Mouse (Mus musculus): Measurements from ENCODE around the gene Tpi1. TPM values are rescaled to one million over a fixed set of nuclear protein-coding genes. Genes with fewer than 3 reads are reported as not detected.
A peak's percentile ranks its signal among the peaks of the same experiment; 100 is the strongest.

The Tpi1 gene
- polyA plus RNA-seq, 1 experiment from 2014 or later: 461 TPM

DNA sequence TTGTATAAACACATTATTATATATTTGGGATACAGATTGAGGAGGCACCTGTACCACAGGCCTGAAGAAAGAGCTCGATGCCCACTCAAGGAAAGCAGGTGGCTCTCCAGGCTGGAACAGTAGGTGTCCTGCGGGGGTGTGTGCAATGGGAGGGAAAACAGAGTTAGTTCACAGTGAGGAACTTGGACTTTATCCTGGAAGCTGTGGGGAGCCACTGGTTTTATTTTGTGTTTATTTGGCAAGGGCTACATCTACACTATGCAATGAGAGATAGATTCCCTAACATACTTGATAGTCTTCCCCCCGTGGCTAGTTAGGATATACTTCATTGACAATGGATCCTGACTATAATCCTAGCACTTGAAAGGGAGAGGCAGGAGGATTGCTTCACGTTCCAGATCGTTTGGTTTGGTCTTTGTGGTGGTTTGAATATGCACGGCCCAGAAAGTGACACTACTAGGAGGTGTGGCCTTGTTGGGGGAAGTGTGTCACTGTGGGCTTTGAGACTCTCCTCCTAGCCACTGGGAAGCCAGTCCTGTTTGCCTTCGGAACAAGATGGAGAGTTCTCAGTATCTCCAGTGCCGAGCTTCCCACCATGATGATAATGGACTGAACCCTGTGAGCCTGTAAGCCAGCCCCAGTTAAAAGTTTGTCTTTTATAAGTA lies 27.2 kb downstream of the Tpi1 start:
- H3K4me1 ChIP-seq: no peaks in the 10 kb centered on the region
- no peaks in the 10 kb centered on the region for H3K27me3 ChIP-seq (replicated peaks)
- no peaks in the 10 kb centered on the region for H3K36me3 ChIP-seq
- ATAC-seq (ENCODE audit: low FRiP score, low read depth): no peak
- no peak overlapping the region for H3K4me3 ChIP-seq
- no peak overlapping the region for H3K4me2 ChIP-seq (replicated peaks)
- no peak overlapping the region for H3K9ac ChIP-seq
- no peaks in the 10 kb centered on the region for H3K9me3 ChIP-seq
- WGBS: 61% methylated on average over 8 of the region's 8 CpGs
- H3K27ac ChIP-seq: no peak overlapping the region

DNA sequence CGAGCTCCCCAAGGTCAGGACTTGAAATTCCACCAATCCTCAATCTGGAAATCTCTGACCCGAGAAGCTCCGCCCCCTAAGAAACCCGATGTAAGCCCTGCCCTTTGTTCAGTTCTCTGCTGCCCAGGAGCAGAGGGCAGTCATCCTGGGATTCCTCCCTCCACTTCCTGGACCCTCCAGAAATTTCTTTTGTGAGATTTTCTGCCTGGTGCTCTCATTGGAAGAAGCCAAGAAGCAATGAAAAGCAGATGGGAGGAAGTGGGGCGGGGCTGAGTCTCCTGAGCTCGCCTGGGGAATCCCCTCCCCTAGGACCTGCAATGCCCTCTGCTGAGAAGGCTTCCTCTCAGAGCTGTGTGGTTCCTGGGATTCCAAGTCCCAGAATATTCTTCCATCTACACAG lies 31.7 kb downstream of the Tpi1 start:
- Histone ChIP-seq H3K27me3 (replicated peaks) (peaks cover 8% of the 10 kb centered on the region), H3K4me2 (replicated peaks) (peak overlapping the region; percentile 22; the same call in 1 of the 2 replicates), H3K27ac (no peak overlapping the region), H3K4me1 (peaks cover 12% of the 10 kb centered on the region), H3K9ac (no peak overlapping the region), H3K36me3 (no peaks in the 10 kb centered on the region), H3K9me3 (no peaks in the 10 kb centered on the region), H3K4me3 (no peak overlapping the region)
- no peak for ATAC-seq (ENCODE audit: low FRiP score, low read depth)
- WGBS: 30% methylated on average over 6 of the region's 6 CpGs

DNA sequence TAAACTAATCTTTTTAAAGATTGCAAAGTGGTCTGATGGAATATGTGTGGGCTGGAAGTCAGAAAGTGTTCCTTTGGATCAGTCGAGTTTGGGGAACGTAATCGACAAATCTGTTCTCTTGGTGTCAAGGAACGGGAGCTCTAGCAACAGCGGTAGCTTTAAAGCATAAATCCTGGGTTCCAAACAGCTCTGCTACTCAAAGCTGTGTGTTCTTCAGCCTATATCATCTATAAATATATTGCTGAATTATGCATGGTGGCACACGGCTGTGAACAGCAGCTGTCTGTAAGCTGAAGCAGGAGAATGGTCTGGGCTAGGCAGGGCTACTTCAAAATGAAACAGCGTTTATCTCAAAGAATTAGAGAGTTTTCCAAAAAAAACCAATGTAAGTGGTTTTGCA lies 33.2 kb downstream of the Tpi1 start:
- Histone ChIP-seq H3K4me3 (no peak overlapping the region), H3K9ac (no peak overlapping the region), H3K4me2 (replicated peaks) (no peak overlapping the region), H3K36me3 (no peaks in the 10 kb centered on the region), H3K9me3 (no peaks in the 10 kb centered on the region), H3K27me3 (replicated peaks) (peaks cover 8% of the 10 kb centered on the region), H3K4me1 (peaks cover 12% of the 10 kb centered on the region), H3K27ac (no peak overlapping the region)
- ATAC-seq (ENCODE audit: low FRiP score, low read depth): no peak
- 93% methylated on average over 7 of the region's 7 CpGs for WGBS

DNA sequence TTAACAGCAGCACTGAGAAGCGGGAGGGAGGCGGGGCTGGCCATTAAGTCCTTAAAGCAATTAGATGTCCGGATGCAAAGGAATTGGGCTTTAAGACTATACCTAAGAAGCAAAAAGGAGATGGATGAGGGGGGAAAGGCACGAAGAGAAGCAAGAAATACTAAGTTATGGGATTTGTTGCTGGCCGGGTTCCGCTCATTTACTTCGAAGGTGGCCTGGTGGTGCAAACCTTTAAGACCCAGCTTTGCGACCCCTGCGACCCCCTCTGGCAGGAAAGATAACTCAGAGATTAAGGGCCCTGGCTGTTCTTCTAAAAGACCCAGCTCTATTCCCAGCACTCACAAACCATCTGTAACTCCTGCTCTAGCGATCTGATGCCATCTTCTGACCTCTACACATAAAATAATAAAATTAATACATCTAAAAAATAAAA lies 34.1 kb downstream of the Tpi1 start:
- Histone ChIP-seq H3K27me3 (replicated peaks) (peaks cover 8% of the 10 kb centered on the region), H3K27ac (no peak overlapping the region), H3K4me2 (replicated peaks) (peak overlapping the region; percentile 70), H3K9me3 (no peaks in the 10 kb centered on the region), H3K9ac (0 out of 2 replicates have a peak overlapping the region, but pooled peaks have one; percentile 22), H3K36me3 (no peaks in the 10 kb centered on the region), H3K4me1 (peaks cover 12% of the 10 kb centered on the region), H3K4me3 (peak overlapping the region; percentile 29)
- 4% methylated on average over 10 of the region's 10 CpGs for WGBS
- peak; percentile 26 for ATAC-seq (ENCODE audit: low FRiP score, low read depth)

GRCm38 (mm10) chr6:124779222-124779983 lies 34.7 kb downstream of the Tpi1 start, which contains the start of gene Lrrc23:
Gene Lrrc23, minus strand, starts transcription at chr6:124779727.
- 0 out of 2 replicates have a peak within 1 kb of the TSS, but pooled peaks have one; percentile 22 for H3K9ac ChIP-seq
- ATAC-seq (ENCODE audit: low FRiP score, low read depth): peak; percentile 55
- H3K36me3 ChIP-seq: no peaks in the 10 kb centered on the region
- peaks cover 8% of the 10 kb centered on the region for H3K27me3 ChIP-seq (replicated peaks)
- H3K4me1 ChIP-seq: peaks cover 12% of the 10 kb centered on the region
- H3K4me3 ChIP-seq: peak within 1 kb of the TSS; percentile 29
- H3K9me3 ChIP-seq: no peaks in the 10 kb centered on the region
- H3K4me2 ChIP-seq (replicated peaks): peak within 1 kb of the TSS; percentile 70
- H3K27ac ChIP-seq: no peak within 1 kb of the TSS
- WGBS: 4% methylated on average over 23 of the region's 23 CpGs

GRCm38 (mm10) chr6:124770511-124770910 lies 43.6 kb downstream of the Tpi1 start:
- Histone ChIP-seq H3K9ac (no peak overlapping the region), H3K36me3 (no peaks in the 10 kb centered on the region), H3K27me3 (replicated peaks) (peaks cover 14% of the 10 kb centered on the region), H3K9me3 (no peaks in the 10 kb centered on the region), H3K4me2 (replicated peaks) (no peak overlapping the region), H3K4me3 (no peak overlapping the region), H3K27ac (no peak overlapping the region), H3K4me1 (peaks cover 16% of the 10 kb centered on the region)
- ATAC-seq (ENCODE audit: low FRiP score, low read depth): no peak
- 89% methylated on average over 15 of the region's 15 CpGs for WGBS

GRCm38 (mm10) chr6:124770013-124770412 lies 44.1 kb downstream of the Tpi1 start:
- H3K4me1 ChIP-seq: peaks cover 16% of the 10 kb centered on the region
- 0 out of 2 replicates have a peak, but pooled peaks have one; percentile 14 for ATAC-seq (ENCODE audit: low FRiP score, low read depth)
- 55% methylated on average over 7 of the region's 7 CpGs for WGBS

GRCm38 (mm10) chr6:124769101-124769765 lies 44.9 kb downstream of the Tpi1 start, which contains the start of gene Eno2:
Gene Eno2, minus strand, starts transcription at chr6:124769673.
- H3K4me2 ChIP-seq (replicated peaks): peak within 1 kb of the TSS; percentile 71
- no peaks in the 10 kb centered on the region for H3K9me3 ChIP-seq
- H3K36me3 ChIP-seq: no peaks in the 10 kb centered on the region
- under 1% methylated on average over 54 of the region's 54 CpGs for WGBS
- H3K27me3 ChIP-seq (replicated peaks): peaks cover 14% of the 10 kb centered on the region
- H3K4me1 ChIP-seq: peaks cover 16% of the 10 kb centered on the region
- ATAC-seq (ENCODE audit: low FRiP score, low read depth): peak; percentile 84
- H3K27ac ChIP-seq: no peak within 1 kb of the TSS
- peak within 1 kb of the TSS; percentile 44 for H3K4me3 ChIP-seq
- peak within 1 kb of the TSS; percentile 59 for H3K9ac ChIP-seq

More at GRCm38 (mm10) chr6:124770013-124770412, 44.1 kb downstream of the Tpi1 start:
- Histone ChIP-seq H3K4me3 (peak overlapping the region; percentile 44), H3K9ac (no peak overlapping the region), H3K9me3 (no peaks in the 10 kb centered on the region), H3K36me3 (no peaks in the 10 kb centered on the region), H3K27me3 (replicated peaks) (peaks cover 14% of the 10 kb centered on the region), H3K27ac (no peak overlapping the region), H3K4me2 (replicated peaks) (peak overlapping the region; percentile 71)

DNA sequence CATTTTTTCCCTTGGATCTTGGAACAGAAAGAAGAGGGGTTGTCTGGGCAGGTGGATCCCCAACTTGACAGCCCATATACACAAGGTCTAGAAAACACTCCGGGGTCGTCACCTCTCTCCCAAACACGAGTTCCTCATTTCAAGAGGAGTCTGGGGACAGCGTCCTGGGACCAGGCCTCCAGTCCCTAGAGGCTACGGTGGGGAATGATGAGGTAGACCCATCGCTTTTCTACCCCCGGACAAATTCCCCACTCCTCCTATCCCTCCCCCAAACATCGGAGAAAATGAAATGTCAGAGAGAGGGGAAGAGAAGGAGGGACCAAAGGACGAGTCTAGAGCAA lies 45.4 kb downstream of the Tpi1 start:
- ATAC-seq (ENCODE audit: low FRiP score, low read depth): peak; percentile 4
- Histone ChIP-seq H3K27me3 (replicated peaks) (peaks cover 14% of the 10 kb centered on the region), H3K4me3 (peak overlapping the region; percentile 44), H3K4me2 (replicated peaks) (peak overlapping the region; percentile 71), H3K4me1 (peaks cover 16% of the 10 kb centered on the region), H3K36me3 (no peaks in the 10 kb centered on the region), H3K27ac (no peak overlapping the region), H3K9me3 (no peaks in the 10 kb centered on the region), H3K9ac (peak overlapping the region; percentile 59; the same call in 1 of the 2 replicates)
- 5% methylated on average over 9 of the region's 9 CpGs for WGBS

DNA sequence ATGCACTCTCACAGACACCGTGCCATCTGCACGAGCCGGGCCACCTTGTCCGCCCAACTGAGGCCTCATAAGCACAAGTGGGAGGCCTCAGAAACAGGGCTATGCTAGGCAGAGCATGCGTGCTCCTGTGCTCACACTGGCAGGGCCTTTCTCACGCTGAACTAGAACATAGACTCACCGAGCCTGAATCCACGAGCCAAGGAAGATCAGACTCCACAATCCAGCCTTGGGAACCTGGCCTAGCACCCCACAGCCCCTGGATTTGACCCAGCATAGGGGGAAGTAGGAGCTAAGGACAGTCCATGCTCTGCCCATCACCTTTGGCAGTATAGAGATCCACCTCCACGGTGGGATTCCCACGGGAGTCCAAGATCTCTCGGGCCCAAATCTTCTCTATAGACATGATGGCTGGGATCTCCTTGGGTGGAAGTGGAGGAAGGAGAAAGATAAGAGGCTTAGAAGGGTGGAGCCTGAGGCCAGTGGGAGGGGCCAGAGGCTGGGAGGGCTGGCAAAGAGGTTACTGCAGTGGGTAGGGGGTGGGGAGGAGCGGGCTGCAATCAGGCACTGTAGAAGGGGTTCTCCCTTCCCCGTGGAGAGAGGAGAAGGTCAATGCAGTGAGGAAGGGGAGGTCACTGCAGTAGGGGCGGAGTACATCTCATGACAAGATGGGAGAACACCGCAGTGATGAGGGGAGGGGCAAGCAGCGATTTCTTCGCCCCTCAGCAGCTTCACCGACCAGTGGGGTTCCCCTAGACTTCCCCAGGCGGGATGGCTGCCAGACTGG lies 46.0 kb downstream of the Tpi1 start:
- H3K27me3 ChIP-seq (replicated peaks): peaks cover 14% of the 10 kb centered on the region
- H3K4me1 ChIP-seq: peaks cover 16% of the 10 kb centered on the region
- WGBS: 25% methylated on average over 19 of the region's 19 CpGs
- ATAC-seq (ENCODE audit: low FRiP score, low read depth): 0 out of 2 replicates have a peak, but pooled peaks have one; percentile 21
- peak overlapping the region; percentile 44 for H3K4me3 ChIP-seq
- H3K9ac ChIP-seq: 0 out of 2 replicates have a peak overlapping the region, but pooled peaks have one; percentile 59
- H3K4me2 ChIP-seq (replicated peaks): peak overlapping the region; percentile 71
- H3K36me3 ChIP-seq: no peaks in the 10 kb centered on the region
- H3K9me3 ChIP-seq: no peaks in the 10 kb centered on the region
- H3K27ac ChIP-seq: no peak overlapping the region

DNA sequence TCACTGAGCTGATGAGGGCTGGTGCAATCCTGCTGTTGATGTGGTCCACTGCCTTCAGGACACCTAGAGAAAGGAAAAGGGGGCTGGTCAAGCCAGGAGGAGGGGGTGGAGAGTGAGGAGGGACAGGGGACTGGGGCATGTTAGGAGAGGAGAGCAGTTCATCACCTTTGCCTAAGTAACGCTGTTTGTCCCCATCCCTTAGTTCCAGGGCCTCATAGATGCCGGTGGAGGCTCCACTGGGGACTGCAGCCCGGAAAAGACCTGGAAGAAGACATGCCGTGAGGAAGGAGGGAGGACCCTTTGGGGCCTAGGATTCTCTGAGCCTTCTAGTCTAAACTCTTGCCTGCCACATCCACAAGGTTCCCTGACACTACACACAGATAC lies 46.6 kb downstream of the Tpi1 start:
- no peak overlapping the region for H3K4me3 ChIP-seq
- H3K9me3 ChIP-seq: no peaks in the 10 kb centered on the region
- peaks cover 16% of the 10 kb centered on the region for H3K4me1 ChIP-seq
- H3K27ac ChIP-seq: no peak overlapping the region
- H3K4me2 ChIP-seq (replicated peaks): peak overlapping the region; percentile 71; the same call in 1 of the 2 replicates
- H3K27me3 ChIP-seq (replicated peaks): peaks cover 14% of the 10 kb centered on the region
- no peak overlapping the region for H3K9ac ChIP-seq
- no peak for ATAC-seq (ENCODE audit: low FRiP score, low read depth)
- H3K36me3 ChIP-seq: no peaks in the 10 kb centered on the region
- WGBS: 33% methylated on average over 4 of the region's 4 CpGs
